Mouse (Mus musculus) midbrain, embryonic 15.5 days (tissue): ENCODE measurements around the gene Scai. TPM values are rescaled to one million over a fixed set of nuclear protein-coding genes. Genes with fewer than 3 reads are reported as not detected.

Experiments
- ATAC-seq: fragments of 200-750 bp; cut with Nextera tagmentation; replicated peaks from 2 replicates; pipeline ENCODE4 v1.8.0; 2017; ENCODE audit warnings: moderate TSS enrichment
- H3K27ac ChIP-seq: fragments of 300-500 bp; sonication (generic); 2 replicates; pipeline ENCODE4 v1.5.1; 2015; ENCODE audit warnings: mild to moderate bottlenecking, inconsistent platforms
- H3K27me3 ChIP-seq: fragments of 300-500 bp; sonication (generic); replicated peaks from 2 replicates; pipeline ENCODE4 v1.6.1; 2015; ENCODE audit warnings: inconsistent platforms
- H3K36me3 ChIP-seq: fragments of 300-500 bp; sonication (generic); replicated peaks from 2 replicates; pipeline ENCODE4 v1.6.1; 2015; ENCODE audit warnings: inconsistent platforms
- H3K4me1 ChIP-seq: fragments of 300-500 bp; sonication (generic); 2 replicates; pipeline ENCODE4 v1.6.1; 2015; ENCODE audit warnings: inconsistent platforms
- H3K4me2 ChIP-seq: fragments of 300-500 bp; sonication (generic); 2 replicates; pipeline ENCODE4 v1.6.1; 2015; ENCODE audit warnings: inconsistent platforms, mild to moderate bottlenecking, moderate library complexity
- H3K4me3 ChIP-seq: fragments of 300-500 bp; sonication (generic); 2 replicates; pipeline ENCODE4 v1.5.1; 2015; ENCODE audit warnings: mild to moderate bottlenecking, inconsistent platforms
- H3K9ac ChIP-seq: fragments of 300-500 bp; sonication (generic); 2 replicates; pipeline ENCODE4 v1.6.1; 2015; ENCODE audit warnings: mild to moderate bottlenecking, inconsistent platforms
- H3K9me3 ChIP-seq: fragments of 300-500 bp; sonication (generic); 2 replicates; pipeline ENCODE4 v1.6.1; 2016; ENCODE audit warnings: inconsistent platforms
- WGBS: fragments of 180-500 bp; shearing (Covaris S2); methylation state at CpG from one replicate; pipeline ENCODE4 v1.1.7; 2015; ENCODE audit warnings: mixed read lengths; 5-methylcytosine and 5-hydroxymethylcytosine counted together
- polyA plus RNA-seq: library from polyadenylated mRNA; unstranded; fragments of >200 nt; fragmentation: Nextera tagmentation; extraction: Ambion mirVana; gene quantifications from 2 replicates; pipeline ENCODE4 v1.2.1, GENCODE M21; 2015

The Scai gene
- polyA plus RNA-seq, 1 experiment from 2014 or later, result 21.2 TPM

DNA sequence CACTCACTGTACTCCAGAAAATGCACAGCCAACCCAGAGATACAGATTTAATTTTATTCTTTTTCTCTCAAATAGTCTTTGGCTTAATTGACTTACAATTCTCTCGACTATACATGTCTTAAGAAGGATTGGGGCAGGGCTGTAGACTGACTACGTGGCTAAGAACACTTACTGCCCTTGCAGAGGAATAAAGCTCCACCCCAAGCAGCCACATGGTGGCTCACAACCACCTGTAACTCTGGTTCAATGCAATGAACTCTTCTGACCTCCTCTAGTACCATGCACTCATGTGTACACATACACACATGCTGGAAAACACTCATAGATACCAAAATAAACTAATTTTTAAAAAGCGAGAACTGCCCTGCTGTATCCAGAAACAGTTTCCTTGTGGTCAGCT is 4.6 kb downstream of the Scai start:
- no peaks in the 10 kb centered on the region for H3K27me3 ChIP-seq
- no peak for ATAC-seq
- no peak overlapping the region for H3K4me3 ChIP-seq
- no peak overlapping the region for H3K4me2 ChIP-seq
- no peak overlapping the region for H3K9ac ChIP-seq
- H3K4me1 ChIP-seq, result peaks cover 21% of the 10 kb centered on the region
- peaks cover 6% of the 10 kb centered on the region; the same call in 1 of the 2 replicates for H3K36me3 ChIP-seq
- no peak overlapping the region for H3K27ac ChIP-seq
- WGBS, result 78% methylated on average over 3 of the region's 3 CpGs
- H3K9me3 ChIP-seq, result no peaks in the 10 kb centered on the region

DNA sequence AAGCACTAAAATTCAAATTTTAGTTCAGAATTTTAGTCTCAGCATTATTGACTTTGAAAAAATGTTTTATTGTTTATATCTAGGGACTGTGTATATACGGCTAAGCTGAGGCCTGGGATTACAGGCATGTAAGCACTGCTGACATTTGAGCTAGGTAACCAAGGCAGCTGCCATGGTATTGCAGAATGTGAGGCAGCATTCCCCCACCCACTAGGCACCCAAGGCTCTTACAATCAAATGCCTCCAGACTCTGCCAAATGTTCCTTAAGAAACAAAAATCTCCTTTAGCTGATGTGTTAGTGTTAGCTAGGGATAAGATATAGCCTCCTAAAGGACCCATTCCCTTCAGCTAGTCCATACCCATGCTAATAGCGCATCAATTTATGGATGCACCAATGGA is 6.9 kb downstream of the Scai start:
- no peak for ATAC-seq

DNA sequence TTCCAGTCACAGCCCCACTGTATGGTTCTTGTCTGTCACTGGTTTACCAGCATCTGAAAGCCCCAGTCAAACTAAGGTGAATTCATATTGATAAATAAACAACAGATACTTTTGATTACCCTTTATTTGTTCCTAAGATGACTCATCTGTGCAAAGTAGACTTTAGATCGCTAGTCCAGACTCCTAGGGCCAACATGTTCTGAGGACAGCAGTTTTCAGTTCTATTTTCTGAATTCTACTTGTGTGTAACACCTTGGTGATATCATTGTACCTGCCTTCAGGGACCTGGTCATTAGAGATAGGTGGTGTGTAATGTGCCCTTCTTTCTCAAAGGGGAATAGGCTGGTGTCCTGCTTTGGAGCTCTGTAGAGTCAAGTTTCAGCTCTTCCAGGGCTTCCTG is 29.5 kb downstream of the Scai start:
- Histone ChIP-seq H3K4me1 (no peaks in the 10 kb centered on the region), H3K36me3 (no peaks in the 10 kb centered on the region), H3K4me3 (no peak overlapping the region), H3K27ac (no peak overlapping the region), H3K9me3 (no peaks in the 10 kb centered on the region), H3K9ac (no peak overlapping the region), H3K27me3 (no peaks in the 10 kb centered on the region), H3K4me2 (no peak overlapping the region)
- WGBS, result 94% methylated on average over 1 of the region's 1 CpGs
- no peak for ATAC-seq

More for the DNA sequence above, 6.9 kb downstream of the Scai start:
- Histone ChIP-seq H3K4me3 (no peak overlapping the region), H3K27ac (no peak overlapping the region), H3K9ac (no peak overlapping the region), H3K4me1 (peaks cover 9% of the 10 kb centered on the region), H3K9me3 (no peaks in the 10 kb centered on the region), H3K4me2 (no peak overlapping the region), H3K27me3 (no peaks in the 10 kb centered on the region), H3K36me3 (peaks cover 12% of the 10 kb centered on the region; the same call in 1 of the 2 replicates)
- 91% methylated on average over 2 of the region's 2 CpGs for WGBS

DNA sequence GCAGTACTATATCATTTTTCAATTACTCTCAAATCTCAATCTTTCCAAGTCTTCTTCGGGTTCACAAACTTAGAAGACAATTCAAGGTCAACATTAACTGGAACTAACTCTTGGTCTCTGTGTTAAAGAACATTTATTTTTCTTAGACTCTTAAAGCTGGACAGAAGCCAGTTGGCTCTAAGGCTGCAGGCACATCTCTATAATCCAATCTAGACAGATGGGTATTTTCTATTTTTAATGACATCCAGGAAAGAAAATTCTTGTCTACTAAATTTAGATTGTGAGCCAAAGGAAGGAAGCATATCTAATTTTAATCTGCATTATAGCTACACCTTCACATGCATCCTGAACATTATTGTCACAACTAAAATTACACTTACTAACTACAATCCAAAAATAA is 32.6 kb downstream of the Scai start:
- no peaks in the 10 kb centered on the region for H3K27me3 ChIP-seq
- H3K9me3 ChIP-seq, result no peaks in the 10 kb centered on the region
- H3K4me2 ChIP-seq, result no peak overlapping the region
- no peak overlapping the region for H3K27ac ChIP-seq
- no peak overlapping the region for H3K9ac ChIP-seq
- ATAC-seq, result no peak
- H3K36me3 ChIP-seq, result no peaks in the 10 kb centered on the region
- H3K4me1 ChIP-seq, result no peaks in the 10 kb centered on the region
- no peak overlapping the region for H3K4me3 ChIP-seq
- 88% methylated on average over 1 of the region's 1 CpGs for WGBS

DNA sequence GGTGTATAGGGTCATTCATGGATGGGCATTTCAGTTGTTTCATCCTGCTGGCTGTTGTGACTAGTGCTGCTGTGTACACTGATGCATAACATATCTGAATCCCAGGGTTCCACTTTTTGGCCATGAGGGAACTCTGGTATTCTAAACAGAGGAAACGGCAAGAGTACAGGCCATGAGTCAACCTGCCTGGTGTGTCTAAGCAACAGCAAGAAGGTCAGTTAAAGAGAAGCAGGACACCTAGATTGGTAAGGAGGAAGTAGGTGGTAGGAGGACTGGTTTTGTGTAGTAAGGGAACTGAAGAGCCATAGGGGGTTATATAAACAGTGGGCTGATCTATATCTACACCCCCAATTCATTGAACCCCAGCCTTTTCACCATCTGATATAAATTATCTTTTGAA is 33.7 kb downstream of the Scai start:
- ATAC-seq, result no peak
- Histone ChIP-seq H3K9me3 (no peaks in the 10 kb centered on the region), H3K9ac (no peak overlapping the region), H3K27me3 (no peaks in the 10 kb centered on the region), H3K4me2 (no peak overlapping the region), H3K4me3 (no peak overlapping the region), H3K4me1 (no peaks in the 10 kb centered on the region), H3K27ac (no peak overlapping the region), H3K36me3 (no peaks in the 10 kb centered on the region)
- WGBS, result 80% methylated on average over 1 of the region's 1 CpGs

DNA sequence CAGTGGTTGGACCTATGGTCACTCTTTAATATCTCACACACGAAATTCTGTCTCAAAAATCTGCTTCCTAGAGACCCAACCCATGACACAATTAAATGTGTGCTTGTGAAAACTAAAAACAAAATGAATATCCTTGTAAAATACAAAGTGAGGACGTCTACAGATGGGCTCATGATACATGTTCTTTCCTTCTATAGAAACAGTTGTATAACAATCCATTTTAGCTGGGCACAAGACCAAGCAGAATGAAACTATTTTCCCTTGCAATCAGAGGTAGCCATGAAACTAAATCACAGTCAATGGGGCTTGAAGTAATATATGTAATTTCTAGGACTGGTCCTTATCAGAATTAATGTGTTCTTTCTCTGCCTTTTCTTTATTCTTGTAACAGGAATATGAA is 39.6 kb downstream of the Scai start:
- Histone ChIP-seq H3K4me3 (no peak overlapping the region), H3K9ac (no peak overlapping the region), H3K4me1 (no peaks in the 10 kb centered on the region), H3K9me3 (no peaks in the 10 kb centered on the region), H3K27me3 (no peaks in the 10 kb centered on the region), H3K4me2 (no peak overlapping the region), H3K27ac (no peak overlapping the region), H3K36me3 (no peaks in the 10 kb centered on the region)
- ATAC-seq, result no peak
- WGBS, result 72% methylated on average over 2 of the region's 2 CpGs

DNA sequence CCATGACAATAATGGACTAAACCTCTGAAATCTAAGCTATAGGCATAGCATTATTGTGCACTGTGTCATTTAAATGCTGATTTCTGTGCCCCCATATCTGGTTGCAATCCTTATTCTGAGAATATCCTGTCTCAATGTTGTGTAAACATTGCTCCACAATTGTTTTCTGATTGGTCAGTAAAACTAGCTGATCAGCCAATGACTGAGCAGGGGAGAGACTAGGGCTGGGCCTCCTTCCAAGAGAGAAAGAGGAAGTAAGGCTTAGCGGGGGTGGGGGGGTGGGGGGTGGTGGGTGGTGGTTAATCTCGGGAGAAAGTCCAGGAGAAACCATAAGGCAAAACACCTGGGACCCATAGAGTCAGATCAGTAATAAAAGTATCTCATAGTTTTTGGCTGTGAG is 42.5 kb downstream of the Scai start:
- no peak overlapping the region for H3K4me2 ChIP-seq
- no peaks in the 10 kb centered on the region for H3K4me1 ChIP-seq
- H3K36me3 ChIP-seq, result no peaks in the 10 kb centered on the region
- no peak for ATAC-seq
- H3K9me3 ChIP-seq, result no peaks in the 10 kb centered on the region
- H3K27me3 ChIP-seq, result no peaks in the 10 kb centered on the region
- no peak overlapping the region for H3K9ac ChIP-seq
- no peak overlapping the region for H3K4me3 ChIP-seq
- no peak overlapping the region for H3K27ac ChIP-seq
- 64% methylated on average over 2 of the region's 2 CpGs for WGBS

DNA sequence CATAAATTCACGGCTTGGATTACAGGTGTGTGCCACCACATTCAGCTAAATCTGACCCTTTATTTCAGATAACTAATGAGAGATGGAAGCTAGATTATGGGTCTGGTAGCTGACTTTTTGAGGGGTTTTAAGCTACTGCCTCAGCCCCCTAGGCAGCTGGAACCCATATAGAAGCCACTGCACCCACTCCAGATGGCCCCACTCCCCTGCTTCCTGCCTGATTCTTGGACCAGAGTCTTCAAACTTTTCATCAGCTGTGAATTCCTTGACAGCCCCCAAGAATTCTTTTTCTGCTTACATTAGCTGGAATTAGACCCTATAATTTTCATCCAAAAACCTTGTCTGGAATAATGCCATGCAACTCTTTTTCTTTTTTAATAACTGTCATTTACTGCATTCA is 44.1 kb downstream of the Scai start:
- no peak overlapping the region for H3K27ac ChIP-seq
- no peak overlapping the region for H3K4me3 ChIP-seq
- no peaks in the 10 kb centered on the region for H3K27me3 ChIP-seq
- H3K4me1 ChIP-seq, result no peaks in the 10 kb centered on the region
- H3K4me2 ChIP-seq, result no peak overlapping the region
- 92% methylated on average over 1 of the region's 1 CpGs for WGBS
- H3K9me3 ChIP-seq, result no peaks in the 10 kb centered on the region
- ATAC-seq, result no peak
- H3K36me3 ChIP-seq, result no peaks in the 10 kb centered on the region
- no peak overlapping the region for H3K9ac ChIP-seq

DNA sequence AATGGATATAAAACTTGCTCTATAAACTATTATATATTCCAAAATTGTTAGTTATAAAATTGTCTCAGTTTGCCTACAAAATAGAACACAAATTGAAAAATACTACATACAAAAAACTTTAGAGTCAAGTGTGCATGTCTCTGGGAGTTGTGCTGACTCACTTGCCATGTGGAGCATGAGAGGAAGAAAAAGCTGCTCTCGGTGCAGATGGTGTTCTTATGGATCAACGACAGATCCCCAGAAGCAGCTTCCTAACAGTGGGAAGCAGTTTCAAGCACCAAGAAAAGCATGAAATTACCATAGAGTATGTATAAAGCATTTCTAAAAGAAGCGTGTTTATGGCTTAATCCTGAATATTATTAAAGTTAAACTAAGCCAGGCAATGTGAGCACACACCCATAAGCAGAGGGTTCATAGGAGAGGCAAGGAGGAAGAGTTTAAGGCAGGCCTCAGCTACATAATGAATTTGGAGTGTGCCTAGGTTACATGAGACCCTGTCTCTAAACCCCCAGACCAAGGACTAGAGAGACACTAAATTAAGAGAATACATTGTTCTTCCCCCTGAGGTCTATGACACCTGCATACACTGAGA is 48.1 kb downstream of the Scai start:
- H3K4me1 ChIP-seq, result no peaks in the 10 kb centered on the region
- no peak overlapping the region for H3K4me3 ChIP-seq
- no peak overlapping the region for H3K27ac ChIP-seq
- ATAC-seq, result no peak
- H3K36me3 ChIP-seq, result no peaks in the 10 kb centered on the region
- H3K9ac ChIP-seq, result no peak overlapping the region
- 59% methylated on average over 3 of the region's 3 CpGs for WGBS
- H3K4me2 ChIP-seq, result no peak overlapping the region
- H3K9me3 ChIP-seq, result no peaks in the 10 kb centered on the region
- H3K27me3 ChIP-seq, result no peaks in the 10 kb centered on the region

DNA sequence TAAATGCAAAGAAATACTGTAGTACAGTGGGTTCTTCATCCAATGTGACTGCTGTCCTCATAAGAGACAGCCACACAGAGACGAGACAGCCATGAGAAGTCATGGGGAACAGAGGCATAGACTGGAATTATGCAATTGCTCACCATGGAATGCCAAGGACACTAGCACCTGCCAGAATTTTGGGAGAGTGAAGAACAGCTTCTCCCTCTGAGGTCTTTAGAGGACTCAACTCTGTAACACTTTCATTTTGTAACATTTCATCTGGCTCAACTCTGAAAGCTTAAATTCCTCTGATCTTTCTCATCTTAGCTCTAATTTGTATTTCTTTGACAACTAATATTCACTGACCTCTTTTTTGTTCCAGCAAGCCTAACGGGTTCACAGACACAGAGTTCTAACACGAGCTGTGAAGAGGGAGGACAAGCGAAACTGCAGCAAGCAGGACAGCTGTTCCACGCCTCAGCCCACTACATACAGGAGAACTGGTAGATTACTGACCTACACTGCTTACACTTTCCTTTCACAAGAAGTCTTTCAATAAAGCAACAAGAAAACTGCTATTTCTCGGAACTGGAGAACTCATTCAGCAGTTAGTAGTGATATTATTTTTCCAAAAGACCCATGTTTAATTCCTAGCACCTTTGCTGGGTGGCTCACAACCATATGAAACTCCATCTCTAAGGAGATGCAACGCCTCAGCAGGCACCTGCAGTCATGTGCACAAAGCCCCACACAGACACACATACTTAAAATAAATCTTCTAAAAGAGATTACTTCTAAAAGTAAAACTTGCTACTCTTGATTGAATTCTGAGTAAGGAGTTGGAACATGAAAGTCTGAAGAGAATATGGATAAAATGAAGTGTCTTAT is 49.7 kb downstream of the Scai start:
- Histone ChIP-seq H3K9ac (no peak overlapping the region), H3K36me3 (no peaks in the 10 kb centered on the region), H3K4me3 (no peak overlapping the region), H3K4me2 (no peak overlapping the region), H3K27me3 (no peaks in the 10 kb centered on the region), H3K4me1 (no peaks in the 10 kb centered on the region), H3K27ac (no peak overlapping the region), H3K9me3 (no peaks in the 10 kb centered on the region)
- 87% methylated on average over 7 of the region's 7 CpGs for WGBS
- ATAC-seq, result no peak

DNA sequence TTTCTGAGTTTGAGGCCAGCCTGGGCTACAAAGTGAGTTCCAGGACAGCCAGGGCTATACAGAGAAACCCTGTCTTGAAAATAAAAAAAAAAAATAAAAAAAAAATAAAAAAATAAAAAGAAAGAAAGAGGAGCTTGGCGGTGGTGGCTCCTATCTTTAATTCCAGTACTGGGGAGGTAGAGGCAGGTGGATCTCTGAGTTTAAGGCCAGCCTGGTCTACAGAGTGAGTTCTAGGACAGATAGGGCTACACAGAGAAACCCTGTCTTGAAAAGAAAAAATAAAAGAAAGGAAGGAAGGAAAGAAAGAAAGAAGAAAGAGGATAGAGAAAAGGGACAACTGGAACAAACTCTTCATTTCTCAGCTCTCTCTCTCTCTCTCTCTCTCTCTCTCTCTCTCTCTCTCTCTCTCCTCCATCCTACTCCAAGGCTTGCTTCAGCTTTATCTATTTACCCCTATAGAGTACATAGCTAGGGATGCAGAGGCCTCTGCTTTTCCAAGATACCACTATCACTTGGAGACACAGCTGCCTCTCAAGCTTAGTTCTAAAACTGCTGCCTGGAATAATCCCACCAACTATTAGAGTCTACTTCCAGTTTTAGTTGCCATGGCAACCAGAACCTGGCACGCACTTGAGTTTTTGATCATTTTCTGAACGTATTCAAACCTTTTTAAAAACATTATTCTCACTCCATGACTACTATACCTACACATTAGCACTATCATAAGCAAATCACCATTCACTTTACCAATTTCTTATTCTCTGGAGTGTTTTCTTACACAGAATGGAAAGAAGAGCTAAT is 60.8 kb downstream of the Scai start:
- Histone ChIP-seq H3K36me3 (no peaks in the 10 kb centered on the region), H3K27me3 (no peaks in the 10 kb centered on the region), H3K27ac (no peak overlapping the region), H3K4me3 (no peak overlapping the region), H3K4me2 (no peak overlapping the region), H3K9me3 (no peaks in the 10 kb centered on the region), H3K4me1 (peaks cover 3% of the 10 kb centered on the region; the same call in 1 of the 2 replicates), H3K9ac (no peak overlapping the region)
- peak; percentile 73; the same call in 1 of the 2 replicates for ATAC-seq
- 53% methylated on average over 3 of the region's 3 CpGs for WGBS

DNA sequence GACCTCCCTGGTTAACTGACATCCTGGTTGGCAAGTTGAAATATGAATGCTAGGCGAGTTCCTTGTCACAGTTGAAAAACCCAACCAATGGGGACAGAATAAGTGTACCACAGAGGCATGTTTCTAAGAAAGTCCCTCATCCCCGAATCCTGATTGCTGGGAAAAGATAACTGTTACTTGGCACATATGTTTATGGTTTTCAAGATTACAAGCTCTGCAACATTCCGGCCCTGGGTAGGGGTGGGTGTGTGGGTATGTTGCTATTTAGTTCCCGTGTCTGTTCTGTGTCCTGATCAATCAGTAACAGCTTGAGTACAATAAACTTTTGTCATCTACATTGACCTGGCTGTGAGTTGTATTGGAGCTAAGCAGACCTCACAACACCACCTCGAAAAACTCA is 66.4 kb downstream of the Scai start:
- H3K4me1 ChIP-seq, result no peaks in the 10 kb centered on the region
- no peak overlapping the region for H3K4me3 ChIP-seq
- H3K4me2 ChIP-seq, result no peak overlapping the region
- H3K9ac ChIP-seq, result no peak overlapping the region
- WGBS, result 94% methylated on average over 5 of the region's 5 CpGs
- no peaks in the 10 kb centered on the region for H3K27me3 ChIP-seq
- no peak for ATAC-seq
- no peak overlapping the region for H3K27ac ChIP-seq
- peaks cover 17% of the 10 kb centered on the region for H3K36me3 ChIP-seq
- no peaks in the 10 kb centered on the region for H3K9me3 ChIP-seq
